Mouse (Mus musculus): Measurements from ENCODE around the gene Gid4.
"Not testable (repeated sequence)": the region's sequence is repeated elsewhere in the genome, so short reads cannot be mapped to it uniquely, and the experiment has no call there.

The Gid4 gene

GRCm38 (mm10) chr11:60433501-60433900 is 16.6 kb downstream of the Gid4 start:
- DNase-seq (ENCODE audit: low spot score) = no peak

- DNase-seq (ENCODE audit: low spot score) = no peak
These were observed 18.2 kb downstream of the Gid4 start for GRCm38 (mm10) chr11:60435133-60435532.

GRCm38 (mm10) chr11:60436618-60437017 is 19.7 kb downstream of the Gid4 start:
- DNase-seq (ENCODE audit: low spot score) = no peak

- not testable (repeated sequence) for DNase-seq (ENCODE audit: low spot score)
These were observed 22.7 kb downstream of the Gid4 start for GRCm38 (mm10) chr11:60439621-60440020.

GRCm38 (mm10) chr11:60440176-60440575 is 23.2 kb downstream of the Gid4 start:
- no peak for DNase-seq (ENCODE audit: low spot score)

- DNase-seq (ENCODE audit: low spot score) = no peak
These were observed 26.0 kb downstream of the Gid4 start for GRCm38 (mm10) chr11:60442896-60443295.

- no peak for DNase-seq (ENCODE audit: low spot score)
These were observed 27.1 kb downstream of the Gid4 start for GRCm38 (mm10) chr11:60444007-60444406.

GRCm38 (mm10) chr11:60454080-60454744 is 37.3 kb downstream of the Gid4 start, which contains the start of gene Drg2:
Gene Drg2 (plus strand): TSS chr11:60454591.
- DNase-seq (ENCODE audit: low spot score) = peak; percentile 78

- no peak for DNase-seq (ENCODE audit: low spot score)
These were observed 37.8 kb downstream of the Gid4 start for GRCm38 (mm10) chr11:60454745-60455087.

GRCm38 (mm10) chr11:60457973-60458372 is 41.0 kb downstream of the Gid4 start:
- no peak for DNase-seq (ENCODE audit: low spot score)

- no peak for DNase-seq (ENCODE audit: low spot score)
These were observed 49.0 kb downstream of the Gid4 start for GRCm38 (mm10) chr11:60465943-60466380.

- no peak for DNase-seq (ENCODE audit: low spot score)
These were observed 52.1 kb downstream of the Gid4 start, which contains the start of gene Myo15 for GRCm38 (mm10) chr11:60469039-60469438. Gene Myo15 (plus strand): TSS chr11:60469339.

- DNase-seq (ENCODE audit: low spot score) = no peak
These were observed 53.8 kb downstream of the Gid4 start for GRCm38 (mm10) chr11:60470743-60471142.

GRCm38 (mm10) chr11:60474534-60474933 is 57.6 kb downstream of the Gid4 start:
- no peak for DNase-seq (ENCODE audit: low spot score)

GRCm38 (mm10) chr11:60475668-60476362 is 58.9 kb downstream of the Gid4 start:
- no peak for DNase-seq (ENCODE audit: low spot score)

GRCm38 (mm10) chr11:60478121-60478520 is 61.2 kb downstream of the Gid4 start:
- no peak for DNase-seq (ENCODE audit: low spot score)

GRCm38 (mm10) chr11:60486267-60486666 is 69.3 kb downstream of the Gid4 start:
- no peak for DNase-seq (ENCODE audit: low spot score)

GRCm38 (mm10) chr11:60492726-60493125 is 75.8 kb downstream of the Gid4 start:
- no peak for DNase-seq (ENCODE audit: low spot score)

GRCm38 (mm10) chr11:60495692-60496091 is 78.7 kb downstream of the Gid4 start:
- no peak for DNase-seq (ENCODE audit: low spot score)

Data from left cerebral cortex, adult 11 months (tissue).